Mouse (Mus musculus) midbrain, embryonic 13.5 days (tissue): Measurements from ENCODE around the gene Gpr108. TPM values are rescaled to one million over a fixed set of nuclear protein-coding genes. Genes with fewer than 3 reads are reported as not detected.

Source experiments
- ATAC-seq: fragments of 200-750 bp; cut with Nextera tagmentation; 2 replicates; pipeline ENCODE4 v1.8.0; 2017; ENCODE audit warnings: mild to moderate bottlenecking, moderate TSS enrichment, moderate library complexity
- H3K27ac ChIP-seq: fragments of 300-500 bp; sonication (generic); 2 replicates; pipeline ENCODE4 v1.5.1; 2015; ENCODE audit warnings: inconsistent platforms, mild to moderate bottlenecking, moderate library complexity
- H3K27me3 ChIP-seq: fragments of 300-500 bp; sonication (generic); 2 replicates; pipeline ENCODE4 v1.6.1; 2015; ENCODE audit warnings: mild to moderate bottlenecking, inconsistent platforms
- H3K36me3 ChIP-seq: fragments of 300-500 bp; sonication (generic); 2 replicates; pipeline ENCODE4 v1.6.1; 2015; ENCODE audit warnings: mild to moderate bottlenecking, inconsistent platforms
- H3K4me1 ChIP-seq: fragments of 300-500 bp; sonication (generic); replicated peaks from 2 replicates; pipeline ENCODE4 v1.6.1; 2015; ENCODE audit warnings: inconsistent platforms
- H3K4me2 ChIP-seq: fragments of 300-500 bp; sonication (generic); replicated peaks from 2 replicates; pipeline ENCODE4 v1.6.1; 2015; ENCODE audit warnings: moderate library complexity, mild to moderate bottlenecking, inconsistent platforms
- H3K4me3 ChIP-seq: fragments of 300-500 bp; sonication (generic); replicated peaks from 2 replicates; pipeline ENCODE4 v1.5.1; 2015; ENCODE audit warnings: mild to moderate bottlenecking, inconsistent platforms
- H3K9ac ChIP-seq: fragments of 300-500 bp; sonication (generic); replicated peaks from 2 replicates; pipeline ENCODE4 v1.6.1; 2015; ENCODE audit warnings: mild to moderate bottlenecking, inconsistent platforms
- H3K9me3 ChIP-seq: fragments of 300-500 bp; sonication (generic); 2 replicates; pipeline ENCODE4 v1.6.1; 2016; ENCODE audit warnings: mild to moderate bottlenecking, inconsistent platforms
- WGBS: fragments of 180-500 bp; shearing (Covaris S2); methylation state at CpG from one replicate; pipeline ENCODE4 v1.1.7; 2015; 5-methylcytosine and 5-hydroxymethylcytosine counted together
- polyA plus RNA-seq: library from polyadenylated mRNA; unstranded; fragments of >200 nt; fragmentation: Nextera tagmentation; extraction: Ambion mirVana; gene quantifications from 2 replicates; pipeline ENCODE4 v1.2.1, GENCODE M21; 2015

Gene Gpr108
- polyA plus RNA-seq, 1 experiment from 2014 or later, result 20.6 TPM

DNA sequence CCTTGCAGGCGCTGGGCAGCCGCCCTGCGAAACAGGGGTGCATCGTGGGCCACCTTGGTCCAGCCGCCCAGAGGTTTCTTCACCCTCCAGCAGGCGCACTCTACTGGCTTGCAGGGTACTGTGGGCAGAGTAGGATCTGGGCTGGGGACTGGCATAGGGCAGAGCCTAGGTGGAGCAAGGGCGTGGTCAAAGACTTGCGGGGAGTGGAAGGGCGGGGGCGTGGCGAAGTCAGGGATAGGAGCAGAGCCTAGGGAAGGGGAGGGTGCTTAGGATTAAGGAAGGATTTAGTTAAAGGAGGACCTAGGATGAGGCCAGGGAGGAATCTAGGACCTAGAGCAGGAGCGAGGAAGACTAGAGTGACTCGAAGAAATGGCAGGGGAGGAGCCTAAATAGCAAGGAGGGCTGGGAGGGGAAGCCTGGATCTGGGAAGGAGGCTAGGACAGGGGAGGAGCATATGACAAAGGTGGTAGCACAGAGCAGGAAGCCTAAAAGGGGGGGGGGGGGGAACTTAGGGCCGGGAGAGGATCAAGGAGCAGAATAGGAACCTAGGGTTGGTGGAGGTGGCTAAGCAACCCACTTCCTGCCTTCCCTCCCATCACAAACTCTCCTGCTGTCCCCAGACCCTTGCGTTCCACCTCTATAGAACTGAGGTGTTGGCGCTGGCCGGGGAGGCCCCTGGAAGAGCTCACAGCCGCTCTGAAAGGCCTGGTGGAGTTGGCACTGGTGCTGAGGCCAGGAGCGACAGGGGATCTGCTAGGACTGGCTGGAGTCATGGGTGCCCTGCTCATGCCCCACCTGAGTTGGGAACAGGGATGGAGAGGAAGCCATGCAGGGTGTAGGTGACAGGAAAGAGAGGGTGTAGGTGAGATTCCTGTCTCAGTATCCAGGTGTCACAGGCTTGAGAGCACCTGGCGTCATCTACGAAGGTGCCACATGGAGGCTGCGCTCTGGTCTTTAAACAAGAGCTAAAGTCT, 17.0 kb upstream of the Gpr108 start:
- no peak overlapping the region for H3K9ac ChIP-seq
- WGBS, result 29% methylated on average over 21 of the region's 22 CpGs
- ATAC-seq, result peak; percentile 18; the same call in 1 of the 2 replicates
- H3K27ac ChIP-seq, result no peak overlapping the region
- H3K36me3 ChIP-seq, result peaks cover 31% of the 10 kb centered on the region
- H3K27me3 ChIP-seq, result no peaks in the 10 kb centered on the region
- H3K4me2 ChIP-seq, result no peak overlapping the region
- no peak overlapping the region for H3K4me3 ChIP-seq
- H3K4me1 ChIP-seq, result no peaks in the 10 kb centered on the region
- H3K9me3 ChIP-seq, result no peaks in the 10 kb centered on the region

DNA sequence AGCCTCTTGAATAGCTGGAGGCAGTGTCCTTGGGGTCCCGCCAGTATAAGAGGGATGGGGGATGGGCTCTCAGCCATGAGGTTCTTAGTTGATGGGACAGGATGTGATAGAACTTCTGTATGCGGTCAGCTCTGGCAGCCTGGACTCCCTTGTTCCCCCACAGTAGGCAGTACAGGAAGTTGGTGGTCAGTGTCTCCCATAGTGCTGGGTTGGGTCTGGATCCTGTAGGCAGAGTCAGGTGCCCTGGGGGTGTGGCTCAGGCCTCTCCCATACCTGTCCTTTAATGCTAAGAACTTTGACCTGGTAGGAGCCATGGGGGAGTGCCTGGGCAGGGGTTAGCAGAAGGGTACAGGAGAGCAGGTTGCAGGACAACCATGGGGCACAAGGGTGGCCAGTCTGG, 15.9 kb upstream of the Gpr108 start:
- 93% methylated on average over 2 of the region's 2 CpGs for WGBS
- no peaks in the 10 kb centered on the region for H3K27me3 ChIP-seq
- no peaks in the 10 kb centered on the region for H3K4me1 ChIP-seq
- ATAC-seq, result no peak
- peaks cover 31% of the 10 kb centered on the region for H3K36me3 ChIP-seq
- H3K4me2 ChIP-seq, result no peak overlapping the region
- H3K9me3 ChIP-seq, result no peaks in the 10 kb centered on the region
- H3K27ac ChIP-seq, result no peak overlapping the region
- H3K9ac ChIP-seq, result no peak overlapping the region
- no peak overlapping the region for H3K4me3 ChIP-seq

GRCm38 (mm10) chr17:57262901-57263550, 14.8 kb upstream of the Gpr108 start:
- Histone ChIP-seq H3K4me3 (no peak overlapping the region), H3K9me3 (no peaks in the 10 kb centered on the region), H3K4me1 (no peaks in the 10 kb centered on the region), H3K36me3 (peaks cover 42% of the 10 kb centered on the region), H3K27ac (no peak overlapping the region), H3K27me3 (no peaks in the 10 kb centered on the region), H3K4me2 (no peak overlapping the region), H3K9ac (no peak overlapping the region)
- ATAC-seq, result no peak
- WGBS, result 92% methylated on average over 17 of the region's 17 CpGs

- Histone ChIP-seq H3K4me2 (no peak overlapping the region), H3K36me3 (peaks cover 49% of the 10 kb centered on the region), H3K27ac (no peak overlapping the region), H3K27me3 (no peaks in the 10 kb centered on the region), H3K9ac (no peak overlapping the region), H3K9me3 (no peaks in the 10 kb centered on the region), H3K4me3 (no peak overlapping the region), H3K4me1 (no peaks in the 10 kb centered on the region)
- no peak for ATAC-seq
- 47% methylated on average over 1 of the region's 1 CpGs for WGBS
These were observed 13.6 kb upstream of the Gpr108 start for GRCm38 (mm10) chr17:57261796-57262195.

GRCm38 (mm10) chr17:57261286-57261685, 13.0 kb upstream of the Gpr108 start:
- Histone ChIP-seq H3K9ac (no peak overlapping the region), H3K27me3 (no peaks in the 10 kb centered on the region), H3K36me3 (peaks cover 50% of the 10 kb centered on the region), H3K9me3 (no peaks in the 10 kb centered on the region), H3K4me2 (no peak overlapping the region), H3K4me1 (no peaks in the 10 kb centered on the region), H3K4me3 (no peak overlapping the region), H3K27ac (no peak overlapping the region)
- 97% methylated on average over 4 of the region's 4 CpGs for WGBS
- no peak for ATAC-seq

- WGBS, result 93% methylated on average over 9 of the region's 9 CpGs
- Histone ChIP-seq H3K9me3 (no peaks in the 10 kb centered on the region), H3K9ac (no peak overlapping the region), H3K27me3 (no peaks in the 10 kb centered on the region), H3K36me3 (peaks cover 53% of the 10 kb centered on the region), H3K4me1 (no peaks in the 10 kb centered on the region), H3K27ac (no peak overlapping the region), H3K4me3 (no peak overlapping the region), H3K4me2 (no peak overlapping the region)
- ATAC-seq, result no peak
These were observed 12.1 kb upstream of the Gpr108 start for GRCm38 (mm10) chr17:57260351-57260750.

DNA sequence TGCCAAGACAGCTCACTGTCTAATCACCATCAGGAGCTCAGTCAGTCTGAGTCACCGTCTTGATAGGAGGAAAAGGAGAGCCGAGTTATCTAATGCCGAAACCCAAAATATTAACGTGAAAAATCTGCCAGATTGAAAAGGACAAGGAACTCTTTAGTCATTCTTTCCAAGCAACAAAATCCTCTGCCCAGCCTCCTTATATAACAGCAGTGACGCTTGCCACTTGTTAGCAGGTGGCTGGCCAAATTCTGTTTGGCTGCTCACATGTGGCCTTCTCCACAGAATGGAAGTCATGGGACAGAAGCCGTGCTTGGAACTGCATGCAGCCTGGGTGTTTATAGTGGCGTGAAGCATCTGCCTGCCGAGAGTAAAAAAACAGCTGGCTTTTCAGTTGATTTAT, 11.5 kb upstream of the Gpr108 start:
- no peak overlapping the region for H3K4me3 ChIP-seq

DNA sequence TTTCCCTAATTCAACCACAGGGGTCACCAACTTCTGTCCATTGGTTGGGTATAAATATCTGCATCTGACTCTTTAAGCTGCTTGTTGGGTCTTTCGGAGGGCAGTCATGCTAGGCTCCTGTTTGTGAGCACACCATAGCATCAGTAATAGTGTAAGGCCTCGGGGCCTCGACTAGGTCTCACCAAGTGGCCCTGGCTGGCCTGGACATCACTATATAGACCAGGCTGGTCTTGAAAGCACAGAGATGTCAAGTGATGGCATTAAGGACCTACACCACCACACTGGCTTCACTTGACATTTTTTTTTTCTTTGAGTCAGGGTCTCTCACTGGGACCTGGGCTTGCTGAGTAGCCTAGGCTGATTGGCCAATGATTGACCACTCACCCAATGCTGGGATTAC, 9.9 kb upstream of the Gpr108 start:
- Histone ChIP-seq H3K27me3 (no peaks in the 10 kb centered on the region), H3K9ac (no peak overlapping the region), H3K9me3 (no peaks in the 10 kb centered on the region), H3K4me2 (no peak overlapping the region), H3K27ac (no peak overlapping the region), H3K36me3 (peaks cover 60% of the 10 kb centered on the region), H3K4me3 (no peak overlapping the region), H3K4me1 (no peaks in the 10 kb centered on the region)
- 94% methylated on average over 3 of the region's 3 CpGs for WGBS
- no peak for ATAC-seq

More for the DNA sequence above, 11.5 kb upstream of the Gpr108 start:
- WGBS, result 94% methylated on average over 8 of the region's 8 CpGs
- Histone ChIP-seq H3K9me3 (no peaks in the 10 kb centered on the region), H3K36me3 (peaks cover 59% of the 10 kb centered on the region), H3K4me1 (no peaks in the 10 kb centered on the region), H3K27ac (no peak overlapping the region), H3K9ac (no peak overlapping the region), H3K27me3 (no peaks in the 10 kb centered on the region), H3K4me2 (no peak overlapping the region)
- no peak for ATAC-seq

DNA sequence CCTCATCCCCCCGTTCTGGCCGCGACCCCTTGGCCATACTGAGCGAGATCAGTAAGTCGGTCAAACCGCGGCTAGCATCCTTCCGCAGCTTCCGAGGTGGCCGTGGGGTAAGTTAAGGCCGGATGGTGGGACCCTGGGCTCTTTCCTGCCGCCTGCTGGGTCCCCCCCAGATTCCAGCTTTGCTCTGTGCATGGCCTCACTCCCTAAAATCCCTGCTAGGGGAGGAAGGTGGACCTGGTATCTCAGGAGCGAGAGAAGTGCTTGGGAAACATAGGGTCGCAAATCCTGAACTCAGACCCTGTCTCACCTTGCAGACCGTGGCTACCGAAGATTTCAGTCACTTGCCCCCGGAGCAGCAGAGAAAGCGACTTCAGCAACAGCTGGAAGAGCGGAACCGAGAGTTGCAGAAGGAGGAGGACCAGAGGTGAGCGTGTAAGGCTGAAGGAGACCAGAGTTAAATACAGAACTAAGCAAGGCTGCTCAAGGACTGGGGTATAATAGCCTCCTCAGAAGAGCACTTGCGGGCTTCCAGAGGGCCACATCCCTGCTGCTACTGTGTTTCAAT, 8.8 kb upstream of the Gpr108 start:
- H3K27ac ChIP-seq, result no peak overlapping the region
- no peak overlapping the region for H3K9ac ChIP-seq
- H3K27me3 ChIP-seq, result no peaks in the 10 kb centered on the region
- H3K4me1 ChIP-seq, result no peaks in the 10 kb centered on the region
- ATAC-seq, result no peak
- 95% methylated on average over 22 of the region's 22 CpGs for WGBS
- H3K4me3 ChIP-seq, result no peak overlapping the region
- no peak overlapping the region for H3K4me2 ChIP-seq
- no peaks in the 10 kb centered on the region for H3K9me3 ChIP-seq
- H3K36me3 ChIP-seq, result peaks cover 48% of the 10 kb centered on the region

- 93% methylated on average over 14 of the region's 14 CpGs for WGBS
- Histone ChIP-seq H3K9ac (no peak overlapping the region), H3K36me3 (peaks cover 38% of the 10 kb centered on the region), H3K4me2 (no peak overlapping the region), H3K27ac (no peak overlapping the region), H3K4me1 (peaks cover 5% of the 10 kb centered on the region), H3K9me3 (no peaks in the 10 kb centered on the region), H3K27me3 (no peaks in the 10 kb centered on the region), H3K4me3 (no peak overlapping the region)
- ATAC-seq, result no peak
These were observed 7.1 kb upstream of the Gpr108 start for GRCm38 (mm10) chr17:57255354-57255753.

DNA sequence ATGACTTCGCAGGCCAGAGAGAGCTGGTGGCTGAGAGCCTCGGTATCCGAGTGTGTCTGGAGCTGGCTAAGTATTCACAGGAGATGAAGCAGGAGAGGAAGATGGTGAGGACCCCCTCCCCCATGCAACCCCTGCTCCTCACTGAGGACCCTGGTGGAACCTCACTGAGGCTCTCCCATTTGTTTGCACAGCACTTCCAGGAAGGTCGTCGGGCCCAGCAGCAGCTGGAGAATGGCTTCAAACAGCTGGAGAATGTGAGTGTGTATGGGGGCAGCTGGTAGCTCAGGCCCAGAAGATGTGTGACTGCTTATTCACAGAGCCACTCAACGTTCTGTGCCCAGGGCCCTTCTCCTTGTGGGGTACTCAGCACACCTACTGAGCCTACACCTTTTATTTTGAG, 5.1 kb upstream of the Gpr108 start:
- Histone ChIP-seq H3K4me3 (no peak overlapping the region), H3K9me3 (no peaks in the 10 kb centered on the region)

DNA sequence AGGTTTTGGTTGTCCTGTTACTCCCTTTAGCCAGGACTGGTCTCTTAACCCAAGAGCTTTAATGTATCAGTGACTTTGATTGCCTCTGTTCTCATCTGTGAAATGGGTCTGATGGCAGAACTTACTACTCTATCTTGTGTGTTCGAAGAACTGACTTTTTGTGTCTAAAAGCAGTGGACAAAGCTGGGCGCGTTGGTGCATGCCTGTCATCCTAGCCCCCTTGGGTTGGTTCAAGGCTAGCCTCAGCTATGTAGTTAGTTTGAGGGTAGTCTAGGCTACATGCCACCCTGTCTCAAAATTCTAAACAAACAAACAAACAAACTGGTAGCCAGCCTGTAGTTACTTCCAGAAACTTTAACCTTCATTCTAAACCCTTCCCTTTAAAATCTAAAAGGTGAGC, 3.2 kb upstream of the Gpr108 start:
- Histone ChIP-seq H3K36me3 (peaks cover 19% of the 10 kb centered on the region), H3K9me3 (no peaks in the 10 kb centered on the region), H3K4me2 (no peak overlapping the region), H3K27ac (no peak overlapping the region), H3K4me1 (peaks cover 29% of the 10 kb centered on the region), H3K4me3 (no peak overlapping the region), H3K27me3 (no peaks in the 10 kb centered on the region), H3K9ac (no peak overlapping the region)
- no peak for ATAC-seq
- WGBS, result 94% methylated on average over 3 of the region's 3 CpGs

More for the DNA sequence above, 5.1 kb upstream of the Gpr108 start:
- 85% methylated on average over 6 of the region's 6 CpGs for WGBS
- Histone ChIP-seq H3K27me3 (no peaks in the 10 kb centered on the region), H3K4me2 (no peak overlapping the region), H3K9ac (no peak overlapping the region), H3K4me1 (peaks cover 23% of the 10 kb centered on the region), H3K27ac (no peak overlapping the region), H3K36me3 (peaks cover 30% of the 10 kb centered on the region)
- ATAC-seq, result no peak
